Mouse (Mus musculus) midbrain, embryonic 11.5 days (tissue): Measurements from ENCODE around the gene Cap2. TPM values are rescaled to one million over a fixed set of nuclear protein-coding genes. Genes with fewer than 3 reads are reported as not detected.

Source experiments
- ATAC-seq: fragments of 200-750 bp; cut with Nextera tagmentation; 2 replicates; pipeline ENCODE4 v1.8.0; 2017; ENCODE audit warnings: moderate TSS enrichment, moderate library complexity; ENCODE audit not compliant: low FRiP score
- DNase-seq: peaks from one replicate; pipeline ENCODE4 v3.0.0; 2015; ENCODE audit warnings: low spot score; ENCODE audit errors: missing footprints
- H3K27ac ChIP-seq: fragments of 300-500 bp; sonication (generic); 2 replicates; pipeline ENCODE4 v1.5.1; 2014; ENCODE audit warnings: low read depth, low read length
- H3K27me3 ChIP-seq: fragments of 300-500 bp; sonication (generic); 2 replicates; pipeline ENCODE4 v1.6.1; 2014; ENCODE audit warnings: mild to moderate bottlenecking, low read length, moderate library complexity, mixed read lengths; ENCODE audit not compliant: control insufficient read depth, insufficient read depth
- H3K36me3 ChIP-seq: fragments of 300-500 bp; sonication (generic); 2 replicates; pipeline ENCODE4 v1.6.1; 2014; ENCODE audit warnings: mild to moderate bottlenecking, low read length, moderate library complexity, mixed read lengths; ENCODE audit not compliant: control insufficient read depth, insufficient read depth
- H3K4me1 ChIP-seq: fragments of 300-500 bp; sonication (generic); 2 replicates; pipeline ENCODE4 v1.6.1; 2014; ENCODE audit warnings: low read length; ENCODE audit not compliant: control insufficient read depth, insufficient read depth
- H3K4me2 ChIP-seq: fragments of 300-500 bp; sonication (generic); 2 replicates; pipeline ENCODE4 v1.6.1; 2014; ENCODE audit warnings: mild to moderate bottlenecking, moderate library complexity
- H3K4me3 ChIP-seq: fragments of 300-500 bp; sonication (generic); 2 replicates; pipeline ENCODE4 v1.5.1; 2014; ENCODE audit warnings: low read depth, low read length
- H3K9ac ChIP-seq: fragments of 300-500 bp; sonication (generic); 2 replicates; pipeline ENCODE4 v1.6.1; 2014; ENCODE audit warnings: low read length
- H3K9me3 ChIP-seq: fragments of 300-500 bp; sonication (generic); 2 replicates; pipeline ENCODE4 v1.6.1; 2016; ENCODE audit warnings: low read length; ENCODE audit not compliant: control insufficient read depth
- WGBS: fragments of 180-500 bp; shearing (Covaris S2); extraction: QIAGEN DNeasy Blood & Tissue Kit; methylation state at CpG from one replicate; pipeline ENCODE4 v1.1.7; 2014; 5-methylcytosine and 5-hydroxymethylcytosine counted together
- polyA plus RNA-seq: library from polyadenylated mRNA; unstranded; fragments of >200 nt; fragmentation: Nextera tagmentation; extraction: Ambion mirVana; gene quantifications from 2 replicates; pipeline ENCODE4 v1.2.1, GENCODE M21; 2014

The Cap2 gene
- polyA plus RNA-seq, 1 experiment from 2014 or later = 9.9 TPM

DNA sequence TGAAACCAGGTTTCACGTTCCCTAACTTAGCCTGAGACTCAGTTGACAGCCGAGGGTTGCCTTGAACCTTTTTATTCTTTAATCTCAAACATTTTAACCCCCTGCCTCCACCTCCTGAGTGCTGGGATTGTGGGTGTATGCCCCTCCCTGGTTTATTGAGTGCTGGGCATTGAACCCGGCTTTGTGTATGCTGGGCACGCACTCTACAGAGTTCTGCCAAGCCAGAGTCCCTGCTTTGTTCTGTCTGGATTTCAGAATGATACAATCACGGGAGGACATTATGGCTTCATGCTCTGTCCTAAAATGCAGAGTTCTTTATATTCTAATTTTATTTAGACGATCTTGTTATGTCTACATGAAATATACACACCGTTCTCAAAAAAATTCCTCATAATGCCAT, 41.1 kb downstream of the Cap2 start:
- Histone ChIP-seq H3K4me3 (no peak overlapping the region), H3K36me3 (no peaks in the 10 kb centered on the region), H3K4me1 (peaks cover 15% of the 10 kb centered on the region), H3K27me3 (no peaks in the 10 kb centered on the region), H3K9ac (no peak overlapping the region), H3K27ac (no peak overlapping the region), H3K9me3 (no peaks in the 10 kb centered on the region), H3K4me2 (no peak overlapping the region)
- DNase-seq = no peak
- ATAC-seq = no peak
- WGBS = 77% methylated on average over 7 of the region's 7 CpGs

DNA sequence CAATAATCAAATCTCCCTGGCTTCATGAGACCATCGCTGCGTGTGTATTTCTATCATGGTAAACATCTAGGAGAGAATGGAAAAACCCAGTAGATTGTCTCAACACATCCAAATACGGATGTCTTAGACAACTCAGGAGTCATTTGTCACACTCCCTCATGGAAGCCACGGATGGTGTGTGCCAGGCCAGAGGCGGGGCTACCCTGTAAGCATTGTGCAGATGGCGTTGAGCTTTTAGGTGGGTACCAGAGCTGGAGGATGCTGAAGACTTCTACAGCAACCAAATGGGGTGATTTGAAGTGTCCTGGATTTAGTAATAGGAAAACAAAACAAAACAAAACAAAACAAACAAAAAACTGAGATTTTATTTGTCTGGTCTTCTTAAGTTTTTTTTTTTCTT, 43.0 kb downstream of the Cap2 start:
- ATAC-seq (no peak), DNase-seq (no peak)
- no peaks in the 10 kb centered on the region for H3K27me3 ChIP-seq
- H3K4me3 ChIP-seq = no peak overlapping the region
- H3K4me2 ChIP-seq = no peak overlapping the region
- no peak overlapping the region for H3K9ac ChIP-seq
- WGBS = 62% methylated on average over 6 of the region's 6 CpGs
- H3K4me1 ChIP-seq = peaks cover 15% of the 10 kb centered on the region
- 0 out of 2 replicates have a peak overlapping the region, but pooled peaks have one; percentile 36 for H3K27ac ChIP-seq
- no peaks in the 10 kb centered on the region for H3K9me3 ChIP-seq
- H3K36me3 ChIP-seq = no peaks in the 10 kb centered on the region

DNA sequence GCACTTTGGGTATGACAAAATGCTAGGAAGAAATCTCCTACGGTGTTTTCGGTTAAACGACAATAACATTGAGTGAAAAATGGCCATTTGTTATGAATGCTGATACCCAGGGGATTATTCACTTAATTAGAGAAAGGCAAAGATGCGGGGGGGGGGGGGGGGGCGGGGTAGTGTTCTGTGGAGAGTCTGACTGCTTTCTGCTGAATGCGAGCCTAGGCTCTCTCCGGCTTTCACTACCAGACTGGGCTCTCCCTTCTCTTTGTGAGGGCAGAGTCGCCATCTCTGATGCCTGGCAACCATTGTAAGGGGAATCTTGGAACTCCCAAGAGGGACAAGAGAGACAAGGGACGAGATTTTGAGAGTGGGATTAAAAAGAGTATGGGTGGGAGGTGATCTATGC, 43.4 kb downstream of the Cap2 start:
- DNase-seq = peak; percentile 92
- Histone ChIP-seq H3K9ac (no peak overlapping the region), H3K27ac (peak overlapping the region; percentile 54; the same call in 1 of the 2 replicates), H3K27me3 (no peaks in the 10 kb centered on the region), H3K4me2 (no peak overlapping the region; the same call in 1 of the 2 replicates), H3K4me3 (no peak overlapping the region), H3K4me1 (peaks cover 15% of the 10 kb centered on the region), H3K36me3 (no peaks in the 10 kb centered on the region), H3K9me3 (no peaks in the 10 kb centered on the region)
- peak; percentile 74; the same call in 1 of the 2 replicates for ATAC-seq
- WGBS = 2% methylated on average over 9 of the region's 9 CpGs

- Histone ChIP-seq H3K4me3 (no peak overlapping the region), H3K9ac (no peak overlapping the region), H3K4me1 (peaks cover 13% of the 10 kb centered on the region), H3K9me3 (no peaks in the 10 kb centered on the region), H3K27ac (no peak overlapping the region), H3K36me3 (no peaks in the 10 kb centered on the region), H3K27me3 (no peaks in the 10 kb centered on the region), H3K4me2 (no peak overlapping the region)
- WGBS = 82% methylated on average over 4 of the region's 4 CpGs
- DNase-seq (no peak), ATAC-seq (no peak)
Observed at GRCm38 (mm10) chr13:46546846-46547245, 45.2 kb downstream of the Cap2 start.

DNA sequence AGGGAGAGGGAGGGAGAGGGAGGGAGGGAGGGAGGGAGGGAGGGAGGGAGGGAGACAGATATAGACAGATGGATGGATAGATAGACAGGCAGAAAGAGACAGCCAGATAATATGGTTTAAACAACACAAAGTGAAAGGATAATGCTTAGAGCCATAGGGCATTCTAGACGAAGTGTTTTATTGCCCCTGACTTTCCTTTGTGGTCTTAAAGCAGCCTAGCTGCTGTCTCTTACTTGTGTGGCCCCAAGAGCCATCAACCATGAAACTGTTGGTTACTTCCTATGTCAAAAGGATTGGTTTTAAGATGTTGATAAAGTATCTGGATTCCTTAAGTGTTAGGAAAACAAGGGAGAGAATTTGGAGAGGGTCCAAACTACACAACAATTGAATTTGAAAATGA, 45.6 kb downstream of the Cap2 start:
- no peak for ATAC-seq
- Histone ChIP-seq H3K27me3 (no peaks in the 10 kb centered on the region), H3K27ac (no peak overlapping the region), H3K9ac (no peak overlapping the region), H3K4me3 (no peak overlapping the region), H3K9me3 (no peaks in the 10 kb centered on the region), H3K4me2 (no peak overlapping the region), H3K36me3 (no peaks in the 10 kb centered on the region), H3K4me1 (peaks cover 13% of the 10 kb centered on the region)
- 33% methylated on average over 1 of the region's 1 CpGs for WGBS
- DNase-seq = no peak

- H3K36me3 ChIP-seq = no peaks in the 10 kb centered on the region
- H3K9ac ChIP-seq = no peak overlapping the region
- 89% methylated on average over 8 of the region's 8 CpGs for WGBS
- H3K9me3 ChIP-seq = no peaks in the 10 kb centered on the region
- ATAC-seq = no peak
- DNase-seq = no peak
- no peak overlapping the region for H3K4me2 ChIP-seq
- no peak overlapping the region for H3K27ac ChIP-seq
- H3K4me1 ChIP-seq = peaks cover 13% of the 10 kb centered on the region
- no peaks in the 10 kb centered on the region for H3K27me3 ChIP-seq
- no peak overlapping the region for H3K4me3 ChIP-seq
Observed at GRCm38 (mm10) chr13:46548132-46548531, 46.5 kb downstream of the Cap2 start.

DNA sequence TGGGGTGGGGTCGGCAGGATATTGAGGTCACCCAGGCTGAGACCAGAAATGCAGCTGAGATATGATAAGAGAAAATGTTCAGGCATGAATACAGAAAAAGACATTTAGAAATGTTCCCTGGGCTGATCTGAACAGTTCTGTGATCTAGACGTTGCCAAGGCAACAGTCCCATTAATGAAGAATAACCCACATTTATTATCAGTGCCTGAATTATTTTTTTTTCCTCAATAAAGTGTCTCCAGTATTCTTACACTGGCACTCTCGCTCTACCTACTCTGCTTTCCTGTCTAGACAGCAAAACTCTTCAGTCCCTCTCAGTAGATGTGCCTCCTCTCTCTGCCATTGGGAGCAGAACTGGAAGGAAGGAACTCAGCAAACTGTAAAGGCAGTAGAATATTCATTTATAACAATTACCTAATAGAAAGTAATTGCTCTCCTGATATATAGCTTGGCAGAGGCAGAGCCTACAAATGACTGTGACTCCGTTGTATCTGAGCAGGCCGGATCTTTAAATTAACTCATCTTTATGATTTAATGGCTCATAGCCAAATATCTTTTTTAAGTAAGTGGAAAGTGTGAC, 47.0 kb downstream of the Cap2 start:
- 89% methylated on average over 5 of the region's 5 CpGs for WGBS
- Histone ChIP-seq H3K9me3 (no peaks in the 10 kb centered on the region), H3K27me3 (no peaks in the 10 kb centered on the region), H3K9ac (no peak overlapping the region), H3K4me2 (no peak overlapping the region), H3K4me1 (peaks cover 13% of the 10 kb centered on the region), H3K27ac (no peak overlapping the region), H3K4me3 (no peak overlapping the region), H3K36me3 (no peaks in the 10 kb centered on the region)
- ATAC-seq = no peak
- no peak for DNase-seq

- Histone ChIP-seq H3K4me1 (peaks cover 10% of the 10 kb centered on the region), H3K27ac (no peak overlapping the region), H3K4me2 (no peak overlapping the region), H3K27me3 (no peaks in the 10 kb centered on the region), H3K9ac (no peak overlapping the region), H3K9me3 (no peaks in the 10 kb centered on the region), H3K4me3 (no peak overlapping the region), H3K36me3 (no peaks in the 10 kb centered on the region)
- no peak for ATAC-seq
- DNase-seq = no peak
- WGBS = 93% methylated on average over 10 of the region's 10 CpGs
Observed at GRCm38 (mm10) chr13:46550627-46551026, 49.0 kb downstream of the Cap2 start.

- Histone ChIP-seq H3K4me1 (peaks cover 2% of the 10 kb centered on the region; the same call in 1 of the 2 replicates), H3K4me2 (no peak overlapping the region), H3K27me3 (no peaks in the 10 kb centered on the region), H3K9ac (no peak overlapping the region), H3K36me3 (no peaks in the 10 kb centered on the region), H3K9me3 (no peaks in the 10 kb centered on the region), H3K27ac (no peak overlapping the region), H3K4me3 (no peak overlapping the region)
- DNase-seq = no peak
- WGBS = 64% methylated on average over 9 of the region's 9 CpGs
- ATAC-seq = no peak
Observed at GRCm38 (mm10) chr13:46554736-46555135, 53.1 kb downstream of the Cap2 start.
